Mouse (Mus musculus): Measurements from ENCODE around the gene Vti1a.

- TF ChIP-seq CHD2 (IDR thresholded peaks at IDR 0.05; ENCODE audit: low read depth, low read length) (no peak), MAFK (IDR thresholded peaks at IDR 0.05; ENCODE audit: insufficient read depth, low read depth, low read length) (no peak), ZC3H11A (IDR thresholded peaks at IDR 0.05; ENCODE audit: borderline replicate concordance, low read depth, low read length) (no peak), ZNF384 (IDR thresholded peaks at IDR 0.05; ENCODE audit: low read depth, low read length) (peak; percentile 51; the same call in 1 of the 2 replicates), HCFC1 (IDR thresholded peaks at IDR 0.05; ENCODE audit: borderline replicate concordance, insufficient read depth, low read length) (no peak)
Measured at GRCm38 (mm10) chr19:55292210-55292850, 23.8 kb upstream of the Vti1a start.

Data from ES-E14 (cell line).